Mouse (Mus musculus) bone marrow, adult 2 months (tissue): ENCODE measurements around the gene Nup210.

Experiments used
- CTCF ChIP-seq: fragments of 200-500 bp; IDR thresholded peaks from 2 replicates; pipeline ENCODE4 v1.5.1; 2011; ENCODE audit warnings: low read length, control low read depth; ENCODE audit not compliant: control insufficient read depth, insufficient read depth
- POLR2A ChIP-seq: fragments of 200-500 bp; IDR thresholded peaks from 2 replicates; pipeline ENCODE4 v1.6.1; 2011; ENCODE audit warnings: low read depth, mild to moderate bottlenecking, control low read depth, low read length, borderline replicate concordance; ENCODE audit not compliant: control insufficient read depth

DNA sequence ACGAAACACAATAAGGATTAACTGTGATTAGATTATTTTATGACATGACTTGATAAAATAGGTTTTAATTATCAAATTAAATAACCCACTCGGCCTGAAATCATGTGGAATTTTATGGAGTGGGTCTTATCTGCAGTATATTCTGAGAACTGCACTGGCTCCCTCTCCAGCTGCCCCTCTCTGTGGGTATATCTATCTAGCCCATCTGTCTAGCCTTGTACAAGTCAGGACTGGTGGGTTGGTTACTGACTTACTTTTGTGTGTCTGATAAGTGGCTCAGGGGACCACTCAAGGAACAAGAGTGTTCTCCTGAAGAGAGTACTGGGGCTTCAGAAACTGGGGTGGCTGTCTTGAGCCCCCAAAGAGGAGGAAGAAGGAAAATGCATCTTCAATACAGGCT is 109.4 kb downstream of the Nup210 start:
- no peak for TF ChIP-seq POLR2A
- no peak for TF ChIP-seq CTCF
